Mouse (Mus musculus) erythroblast, embryonic 14.5 days (primary cell): Measurements from ENCODE around the gene Tex14. TPM values are rescaled to one million over a fixed set of nuclear protein-coding genes. Genes with fewer than 3 reads are reported as not detected.
"Not testable (repeated sequence)": the region's sequence is repeated elsewhere in the genome, so short reads cannot be mapped to it uniquely, and the experiment has no call there.

Source experiments
- H3K27me3 ChIP-seq: 2 replicates; pipeline ENCODE4 v1.6.1; 2012; ENCODE audit warnings: inconsistent platforms; ENCODE audit not compliant: control insufficient read depth
- H3K36me3 ChIP-seq: 2 replicates; pipeline ENCODE4 v1.6.1; 2012; ENCODE audit warnings: mild to moderate bottlenecking, inconsistent platforms; ENCODE audit not compliant: control insufficient read depth
- H3K4me1 ChIP-seq: 2 replicates; pipeline ENCODE4 v1.6.1; 2012; ENCODE audit warnings: inconsistent platforms; ENCODE audit not compliant: control insufficient read depth
- H3K4me3 ChIP-seq: replicated peaks from 2 replicates; pipeline ENCODE3; 2012; ENCODE audit warnings: moderate library complexity, mild to moderate bottlenecking, inconsistent platforms
- H3K9me3 ChIP-seq: 2 replicates; pipeline ENCODE4 v1.6.1; 2012; ENCODE audit warnings: low read length, inconsistent platforms, mixed read lengths; ENCODE audit not compliant: control insufficient read depth
- GATA1 ChIP-seq: IDR thresholded peaks from 2 replicates; pipeline ENCODE4 v1.6.1; 2012; ENCODE audit warnings: low read length, inconsistent platforms, mixed read lengths
- TAL1 ChIP-seq: IDR thresholded peaks from 3 replicates; pipeline ENCODE4 v1.6.1; 2012; ENCODE audit warnings: low read length, inconsistent platforms, mixed read lengths
- polyA plus RNA-seq: library from polyadenylated mRNA; stranded (reverse); fragments of >175 nt; gene quantifications from 2 replicates; pipeline ENCODE4 v1.2.3, GENCODE M21; 2012

Gene Tex14
- polyA plus RNA-seq, 1 experiment: not detected

DNA sequence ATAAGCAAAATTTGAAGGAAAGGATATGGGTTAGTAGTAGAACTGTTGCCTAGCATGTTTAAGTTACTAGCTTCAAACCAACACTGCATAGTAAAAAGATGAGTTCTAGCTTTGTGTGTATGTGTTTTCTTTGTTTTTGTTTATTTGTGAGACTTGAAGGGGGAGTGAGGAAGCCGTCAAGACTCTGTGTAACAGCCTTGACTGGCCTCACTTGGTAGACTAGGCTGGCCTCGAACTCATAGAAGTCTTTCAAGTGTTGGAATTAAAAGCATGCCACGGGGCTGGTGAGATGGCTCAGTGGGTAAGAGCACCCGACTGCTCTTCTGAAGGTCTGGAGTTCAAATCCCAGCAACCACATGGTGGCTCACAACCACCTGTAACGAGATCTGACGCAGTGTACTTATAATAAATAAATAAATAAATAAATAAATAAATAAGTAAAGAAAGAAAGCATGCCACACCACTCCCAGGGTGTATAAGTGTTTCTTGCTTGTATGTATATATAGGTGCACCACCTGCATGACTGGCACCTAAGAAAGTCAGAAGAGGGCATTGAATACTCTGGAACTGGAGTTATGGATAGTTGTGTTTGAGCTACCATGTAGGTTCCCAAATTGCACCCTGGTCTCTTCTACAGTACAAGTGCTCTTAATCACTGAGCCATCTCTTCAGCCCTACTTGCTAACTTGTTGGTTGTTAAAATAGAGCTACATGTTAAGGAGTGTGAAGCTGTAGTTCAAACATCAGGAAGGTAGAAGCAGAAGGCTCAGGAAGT, 18.9 kb downstream of the Tex14 start:
- Histone ChIP-seq H3K27me3 (no peaks in the 10 kb centered on the region), H3K9me3 (no peaks in the 10 kb centered on the region), H3K4me3 (no peak overlapping the region), H3K4me1 (peaks cover 54% of the 10 kb centered on the region), H3K36me3 (no peaks in the 10 kb centered on the region)
- no peak for TF ChIP-seq TAL1
- TF ChIP-seq GATA1: no peak

GRCm38 (mm10) chr11:87426121-87426449, 21.2 kb downstream of the Tex14 start:
- no peak for TF ChIP-seq TAL1
- TF ChIP-seq GATA1: no peak
- Histone ChIP-seq H3K4me1 (peaks cover 57% of the 10 kb centered on the region), H3K4me3 (peak overlapping the region; percentile 67)

DNA sequence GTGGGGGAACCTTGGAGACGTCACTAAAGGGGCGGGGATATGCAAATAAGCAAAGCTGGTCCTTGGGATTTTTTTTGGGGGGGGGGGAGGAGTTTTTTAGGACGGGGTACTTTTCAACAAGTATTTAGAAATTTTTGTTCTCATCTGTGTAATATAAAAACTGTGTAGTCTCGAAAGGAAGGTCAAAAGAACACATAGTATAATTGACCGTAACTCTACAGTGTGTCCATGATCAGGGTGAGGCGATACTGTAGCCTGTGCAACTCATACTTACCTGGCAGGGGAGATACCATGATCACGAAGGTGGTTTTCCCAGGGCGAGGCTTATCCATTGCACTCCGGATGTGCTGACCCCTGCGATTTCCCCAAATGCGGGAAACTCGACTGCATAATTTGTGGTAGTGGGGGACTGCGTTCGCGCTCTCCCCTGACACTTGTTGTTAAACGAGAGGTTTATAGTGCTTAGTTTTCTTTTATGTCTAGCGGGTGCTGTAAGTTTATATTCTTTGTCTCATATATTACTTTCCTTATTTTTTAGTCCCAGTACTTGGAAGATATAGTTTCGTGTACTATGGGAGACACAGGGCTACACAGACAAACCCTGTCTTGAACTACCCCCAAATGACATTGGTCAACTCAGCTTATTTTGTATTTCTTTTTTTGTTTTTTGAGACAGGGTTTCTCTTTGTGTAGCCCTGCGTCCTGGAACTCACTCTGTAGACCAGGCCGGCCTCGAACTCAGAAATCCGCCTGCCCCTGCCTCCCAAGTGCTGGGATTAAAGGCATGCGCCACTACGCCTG, 21.8 kb downstream of the Tex14 start:
- H3K9me3 ChIP-seq, H3K36me3 ChIP-seq, H3K27me3 ChIP-seq: not testable (repeated sequence)
- Histone ChIP-seq H3K4me1 (peaks cover 55% of the 10 kb centered on the region), H3K4me3 (peak overlapping the region; percentile 67)
- peak; percentile 30; the same call in 1 of the 2 replicates for TF ChIP-seq GATA1

More at GRCm38 (mm10) chr11:87426121-87426449, 21.2 kb downstream of the Tex14 start:
- Histone ChIP-seq H3K27me3 (no peaks in the 10 kb centered on the region), H3K36me3 (no peaks in the 10 kb centered on the region), H3K9me3 (no peaks in the 10 kb centered on the region)

DNA sequence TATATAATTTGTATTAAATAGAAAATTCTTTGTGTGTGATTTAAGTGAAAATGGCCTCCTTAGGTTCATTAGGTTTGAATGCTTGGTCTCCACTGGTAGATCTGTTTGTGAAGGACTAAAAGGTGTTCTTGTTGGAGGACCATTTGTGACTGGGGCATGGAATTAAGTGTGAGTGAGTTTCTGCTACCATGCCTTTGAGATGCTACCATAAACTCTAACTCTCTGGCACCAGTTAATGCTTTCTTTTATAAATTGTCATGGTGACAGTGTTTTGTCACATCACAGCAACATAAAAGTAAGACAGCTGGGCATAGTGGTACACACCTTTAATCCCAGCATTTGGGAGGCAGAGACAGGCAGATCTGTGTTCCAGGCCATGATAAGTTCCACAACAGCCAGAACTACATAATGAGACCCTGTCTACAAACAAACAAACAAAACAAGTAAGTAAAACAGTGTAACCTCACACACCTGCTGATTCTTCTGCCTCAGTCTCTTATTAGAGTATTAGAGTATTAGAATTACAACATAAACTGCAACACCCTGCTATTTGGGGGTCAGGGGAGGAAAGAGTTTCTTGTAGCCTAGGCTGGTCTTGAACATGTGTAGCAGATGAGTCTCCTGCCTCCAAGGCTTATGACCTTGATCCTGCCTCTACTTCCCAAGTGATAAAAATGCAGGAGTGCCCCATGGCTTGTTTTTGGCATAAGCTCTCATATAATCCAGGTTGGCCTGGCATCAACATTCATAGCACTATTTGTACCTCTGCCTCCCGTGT, 22.6 kb downstream of the Tex14 start:
- Histone ChIP-seq H3K27me3 (no peaks in the 10 kb centered on the region), H3K4me3 (no peak overlapping the region), H3K36me3 (no peaks in the 10 kb centered on the region), H3K4me1 (peaks cover 49% of the 10 kb centered on the region), H3K9me3 (no peaks in the 10 kb centered on the region)
- TF ChIP-seq TAL1 (no peak), GATA1 (no peak)

DNA sequence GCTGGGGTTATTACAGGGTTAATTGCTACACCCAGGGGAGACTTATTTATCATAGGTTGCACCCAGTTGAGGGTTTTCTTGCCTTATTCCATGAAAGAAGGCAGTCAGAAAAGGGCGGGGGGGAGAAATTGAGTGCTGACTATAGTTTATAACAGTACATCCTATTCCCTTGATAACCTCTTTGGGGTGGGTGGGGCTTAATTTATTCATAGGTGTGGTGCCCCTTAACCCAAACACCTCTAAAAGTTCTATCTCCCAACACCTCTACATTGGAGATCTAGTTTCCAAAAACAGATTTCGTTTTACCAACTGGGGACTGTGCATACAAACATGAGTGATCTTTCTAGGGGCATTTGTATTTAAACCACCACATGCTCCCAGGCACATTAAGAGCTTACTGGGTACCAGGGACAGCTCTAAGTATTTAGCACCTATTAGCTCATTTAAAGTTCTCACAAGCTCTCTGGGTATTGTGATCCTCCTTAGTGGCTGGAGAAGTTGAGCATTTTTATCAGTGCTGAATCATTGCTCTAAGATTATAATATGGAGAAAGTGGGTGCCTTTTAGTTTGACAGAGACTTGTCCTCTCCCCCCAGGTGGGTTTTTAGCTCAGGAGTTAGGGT, 23.3 kb downstream of the Tex14 start:
- TF ChIP-seq GATA1 (no peak), TAL1 (no peak)
- Histone ChIP-seq H3K36me3 (no peaks in the 10 kb centered on the region), H3K4me1 (peaks cover 50% of the 10 kb centered on the region), H3K4me3 (no peak overlapping the region), H3K27me3 (no peaks in the 10 kb centered on the region), H3K9me3 (no peaks in the 10 kb centered on the region)

- no peaks in the 10 kb centered on the region for H3K27me3 ChIP-seq
- TF ChIP-seq TAL1 (no peak), GATA1 (no peak)
These were observed 24.5 kb downstream of the Tex14 start for GRCm38 (mm10) chr11:87429363-87429762.

GRCm38 (mm10) chr11:87430374-87430773, 25.5 kb downstream of the Tex14 start:
- peaks cover 45% of the 10 kb centered on the region for H3K4me1 ChIP-seq

More at GRCm38 (mm10) chr11:87429363-87429762, 24.5 kb downstream of the Tex14 start:
- Histone ChIP-seq H3K36me3 (no peaks in the 10 kb centered on the region), H3K4me1 (peaks cover 50% of the 10 kb centered on the region), H3K4me3 (no peak overlapping the region), H3K9me3 (no peaks in the 10 kb centered on the region)

GRCm38 (mm10) chr11:87431813-87432212, 26.9 kb downstream of the Tex14 start:
- H3K27me3 ChIP-seq, H3K9me3 ChIP-seq, H3K36me3 ChIP-seq, H3K4me3 ChIP-seq: not testable (repeated sequence)
- H3K4me1 ChIP-seq: peaks cover 45% of the 10 kb centered on the region

More at GRCm38 (mm10) chr11:87430374-87430773, 25.5 kb downstream of the Tex14 start:
- TF ChIP-seq TAL1 (no peak), GATA1 (no peak)
- Histone ChIP-seq H3K36me3 (no peaks in the 10 kb centered on the region), H3K4me3 (no peak overlapping the region), H3K27me3 (no peaks in the 10 kb centered on the region), H3K9me3 (no peaks in the 10 kb centered on the region)
